Mouse (Mus musculus): ENCODE results near the gene Bcar3. TPM values are rescaled to one million over a fixed set of nuclear protein-coding genes. Genes with fewer than 3 reads are reported as not detected.
"Not testable (repeated sequence)": the region's sequence is repeated elsewhere in the genome, so short reads cannot be mapped to it uniquely, and the experiment has no call there.

The Bcar3 gene
- polyA plus RNA-seq, 1 experiment from 2014 or later: 16.2 TPM

DNA sequence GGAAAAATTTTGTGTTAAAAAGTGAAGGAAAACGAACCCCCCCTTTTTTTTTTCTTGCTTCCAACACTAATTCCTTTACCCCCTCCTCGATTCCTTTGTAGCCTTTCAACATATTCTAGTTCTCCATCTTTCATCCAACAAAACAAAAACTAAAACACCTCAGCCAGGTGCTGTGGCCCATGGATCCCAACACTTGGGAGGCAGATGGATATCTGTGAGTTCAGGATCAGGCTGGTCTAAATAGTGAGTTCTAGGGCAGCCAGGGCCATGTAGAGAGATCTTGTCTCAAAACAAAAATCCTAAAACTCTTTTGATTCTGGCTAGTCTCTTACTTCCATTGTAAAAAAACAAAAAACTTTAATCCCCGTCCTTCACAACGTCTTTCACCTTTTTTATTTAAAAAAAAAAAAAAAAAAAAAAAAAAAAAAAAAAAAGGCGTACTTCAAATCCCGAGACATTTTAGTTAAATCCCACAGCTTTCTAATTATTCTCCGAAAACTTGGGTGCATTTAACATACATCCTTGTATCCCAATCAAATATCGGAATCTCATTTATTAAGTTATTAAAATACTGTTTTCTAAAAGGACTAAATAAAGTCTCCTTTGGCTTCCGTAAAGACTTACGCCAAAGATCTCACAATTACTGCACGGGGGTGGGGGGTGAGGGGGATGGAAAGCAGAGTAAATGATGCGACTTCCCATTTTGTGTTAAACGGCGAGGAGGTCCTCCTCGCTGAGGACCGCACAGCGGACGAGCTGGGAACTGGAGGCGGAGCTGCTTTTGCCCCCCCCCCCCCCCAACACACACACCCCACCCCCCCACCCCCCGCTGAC is 20.3 kb upstream of the Bcar3 start:
- Histone ChIP-seq H3K4me3 (peak overlapping the region; percentile 99), H3K4me2 (peak overlapping the region; percentile 48), H3K27ac (no peak overlapping the region; the same call in 1 of the 2 replicates), H3K9me3 (no peaks in the 10 kb centered on the region), H3K9ac (peak overlapping the region; percentile 40), H3K4me1 (peaks cover 35% of the 10 kb centered on the region), H3K27me3 (no peaks in the 10 kb centered on the region), H3K36me3 (peaks cover 35% of the 10 kb centered on the region)
- no peak for ATAC-seq (ENCODE audit: borderline replicate concordance, extremely low read depth, low FRiP score, low TSS enrichment)
- WGBS: 9% methylated on average over 20 of the region's 20 CpGs

DNA sequence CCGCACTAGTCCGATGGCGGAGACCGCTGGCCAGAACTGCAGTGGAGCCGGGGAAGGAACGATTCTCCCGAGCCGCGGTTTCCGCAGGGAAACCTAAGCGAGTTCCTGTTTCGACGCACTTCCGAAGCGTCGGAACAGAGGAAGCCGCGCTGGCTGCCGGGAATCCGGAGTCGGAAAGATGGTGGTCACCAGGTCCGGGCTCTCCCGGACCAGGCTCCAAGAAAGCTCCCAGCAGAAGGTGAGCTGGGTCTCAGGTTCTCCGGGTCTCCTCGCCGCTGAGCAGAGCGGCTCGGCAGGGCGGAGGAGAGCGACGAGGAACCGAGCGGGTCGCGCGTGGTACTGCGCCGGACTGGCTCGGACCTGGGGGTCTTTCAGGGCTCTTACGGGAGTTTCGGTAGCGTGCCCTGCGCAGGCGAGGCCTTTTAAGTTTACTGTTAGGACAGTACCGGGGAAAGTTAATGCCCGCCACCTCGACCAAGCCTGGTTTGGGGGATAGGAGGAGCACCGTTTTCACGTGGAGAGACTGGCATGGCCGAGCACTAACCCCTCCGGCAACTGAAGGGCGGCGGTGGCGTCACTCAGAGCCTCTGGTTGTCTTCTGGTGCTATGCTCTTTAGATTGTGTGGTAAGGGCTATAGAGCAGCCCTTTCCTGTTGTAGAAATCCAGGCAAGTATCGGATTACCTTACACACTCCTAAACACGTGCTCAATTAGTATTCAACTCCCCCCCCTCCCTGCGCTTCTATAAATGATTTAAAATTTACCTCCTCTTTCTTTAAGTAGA is 19.5 kb upstream of the Bcar3 start, which contains the start of gene Dnttip2:
TSS of gene Dnttip2 (plus strand) at position 148 of the 784 bp plus-strand sequence.
- H3K4me1 ChIP-seq: peaks cover 35% of the 10 kb centered on the region
- under 1% methylated on average over 57 of the region's 57 CpGs for WGBS
- H3K27me3 ChIP-seq: no peaks in the 10 kb centered on the region
- peak; percentile 95 for ATAC-seq (ENCODE audit: borderline replicate concordance, extremely low read depth, low FRiP score, low TSS enrichment)
- peak within 1 kb of the TSS; percentile 92 for H3K9ac ChIP-seq
- H3K36me3 ChIP-seq: peaks cover 43% of the 10 kb centered on the region
- peak within 1 kb of the TSS; percentile 76 for H3K27ac ChIP-seq
- no peaks in the 10 kb centered on the region for H3K9me3 ChIP-seq
- peak within 1 kb of the TSS; percentile 64 for H3K4me2 ChIP-seq
- H3K4me3 ChIP-seq: peak within 1 kb of the TSS; percentile 99

DNA sequence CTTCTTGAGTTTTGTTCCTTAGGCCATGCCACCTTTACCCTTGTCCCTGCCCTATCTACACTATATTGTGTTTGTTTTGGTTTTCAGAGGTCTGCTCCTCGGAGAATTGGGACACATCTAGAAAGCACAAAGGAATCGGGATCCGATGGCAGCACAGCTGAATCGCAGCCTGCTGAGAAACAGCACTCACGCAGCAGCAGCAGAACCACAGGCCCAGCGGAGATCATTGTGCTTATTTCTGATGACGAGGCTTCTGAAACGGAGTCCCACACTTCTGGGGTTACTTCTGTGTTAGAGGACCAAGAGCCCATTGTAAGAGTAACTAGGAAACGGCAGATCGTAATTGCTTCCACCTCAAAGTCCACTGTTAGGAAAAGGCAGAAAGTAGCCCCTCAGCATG is 18.8 kb upstream of the Bcar3 start:
- no peak for ATAC-seq (ENCODE audit: borderline replicate concordance, extremely low read depth, low FRiP score, low TSS enrichment)
- no peaks in the 10 kb centered on the region for H3K27me3 ChIP-seq
- peak overlapping the region; percentile 99 for H3K4me3 ChIP-seq
- H3K9me3 ChIP-seq: no peaks in the 10 kb centered on the region
- peak overlapping the region; percentile 92 for H3K9ac ChIP-seq
- H3K4me2 ChIP-seq: peak overlapping the region; percentile 64
- 70% methylated on average over 10 of the region's 10 CpGs for whole genome bisulfite sequencing
- peaks cover 49% of the 10 kb centered on the region for H3K36me3 ChIP-seq
- H3K4me1 ChIP-seq: peaks cover 35% of the 10 kb centered on the region
- H3K27ac ChIP-seq: no peak overlapping the region

DNA sequence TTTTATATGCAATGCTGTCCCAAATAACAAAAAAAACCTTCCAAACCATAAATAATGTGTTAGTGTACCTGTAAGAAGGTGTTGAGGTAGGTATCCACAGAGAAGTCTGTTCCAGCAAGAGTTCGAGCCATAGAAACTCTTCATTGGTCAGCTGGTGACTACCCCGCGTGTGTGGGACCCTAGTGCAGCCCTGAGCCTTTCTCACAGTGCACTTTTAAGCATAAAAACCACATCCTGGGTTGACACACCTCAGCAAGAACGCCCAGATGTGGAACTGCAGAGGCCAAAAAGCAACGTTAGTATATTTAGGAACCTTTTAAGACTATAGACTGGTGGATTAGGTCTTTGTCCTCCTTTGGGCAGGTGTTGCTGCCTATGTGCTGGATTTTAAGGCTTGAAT is 6.7 kb upstream of the Bcar3 start:
- H3K4me1 ChIP-seq: peaks cover 5% of the 10 kb centered on the region
- H3K4me2 ChIP-seq: no peak overlapping the region
- no peak overlapping the region for H3K4me3 ChIP-seq
- H3K9me3 ChIP-seq: no peaks in the 10 kb centered on the region
- H3K9ac ChIP-seq: no peak overlapping the region
- no peaks in the 10 kb centered on the region for H3K27me3 ChIP-seq
- H3K27ac ChIP-seq: no peak overlapping the region
- no peak for ATAC-seq (ENCODE audit: borderline replicate concordance, extremely low read depth, low FRiP score, low TSS enrichment)
- H3K36me3 ChIP-seq: peaks cover 32% of the 10 kb centered on the region
- WGBS: 64% methylated on average over 5 of the region's 5 CpGs

DNA sequence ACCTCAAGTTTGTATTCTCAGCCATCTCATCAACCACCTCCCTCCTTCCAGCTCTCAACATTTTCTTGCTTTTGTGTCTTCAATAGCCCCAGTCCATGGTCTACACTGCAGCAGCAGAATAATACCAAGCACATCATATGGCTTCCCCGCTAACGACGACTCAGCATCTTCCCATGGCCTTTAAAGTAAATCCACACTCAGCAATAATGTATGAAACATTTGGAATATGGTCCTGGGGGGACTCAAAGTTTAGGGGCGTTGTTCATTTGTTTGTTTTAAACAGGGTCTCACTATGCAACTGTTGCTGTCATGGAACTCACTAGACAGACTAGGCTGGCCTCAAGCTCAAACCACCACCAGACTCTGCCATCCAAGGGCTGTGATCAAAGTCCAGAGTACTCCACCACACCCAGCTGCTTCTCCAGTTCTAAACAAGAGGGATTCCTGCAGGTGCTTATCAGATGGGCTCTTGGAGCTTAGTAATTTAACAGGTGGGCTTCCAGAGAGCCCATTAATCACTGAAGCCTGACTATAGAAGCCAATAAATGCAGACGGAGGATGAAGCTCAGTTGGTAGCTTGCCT is 5.2 kb upstream of the Bcar3 start:
- Histone ChIP-seq H3K4me2 (no peak overlapping the region), H3K27ac (no peak overlapping the region), H3K36me3 (peaks cover 18% of the 10 kb centered on the region), H3K27me3 (no peaks in the 10 kb centered on the region), H3K9me3 (no peaks in the 10 kb centered on the region), H3K4me3 (no peak overlapping the region), H3K4me1 (peaks cover 9% of the 10 kb centered on the region), H3K9ac (no peak overlapping the region)
- 76% methylated on average over 5 of the region's 5 CpGs for WGBS
- ATAC-seq (ENCODE audit: borderline replicate concordance, extremely low read depth, low FRiP score, low TSS enrichment): no peak

DNA sequence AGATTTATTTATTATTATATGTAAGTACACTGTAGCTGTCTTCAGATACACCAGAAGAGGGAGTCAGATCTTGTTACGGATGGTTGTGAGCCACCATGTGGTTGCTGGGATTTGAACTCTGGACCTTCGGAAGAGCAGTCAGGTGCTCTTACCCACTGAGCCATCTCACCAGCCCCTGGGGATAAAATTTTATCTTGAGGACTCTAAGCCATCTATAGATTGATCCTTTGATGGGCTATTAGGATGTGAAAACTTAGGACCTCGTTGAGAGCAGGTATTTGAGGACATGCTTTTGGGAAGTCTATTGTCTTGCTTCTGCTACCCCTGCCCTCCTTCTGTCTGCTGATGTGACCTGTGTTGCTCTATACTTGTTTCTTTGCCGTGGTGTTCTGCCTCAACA is 4.6 kb upstream of the Bcar3 start:
- not testable (repeated sequence) for ATAC-seq (ENCODE audit: borderline replicate concordance, extremely low read depth, low FRiP score, low TSS enrichment); H3K4me3 ChIP-seq; H3K27ac ChIP-seq; H3K27me3 ChIP-seq; H3K9me3 ChIP-seq; H3K4me2 ChIP-seq; H3K9ac ChIP-seq
- Histone ChIP-seq H3K36me3 (peaks cover 12% of the 10 kb centered on the region), H3K4me1 (peaks cover 11% of the 10 kb centered on the region)
- 69% methylated on average over 4 of the region's 4 CpGs for WGBS

DNA sequence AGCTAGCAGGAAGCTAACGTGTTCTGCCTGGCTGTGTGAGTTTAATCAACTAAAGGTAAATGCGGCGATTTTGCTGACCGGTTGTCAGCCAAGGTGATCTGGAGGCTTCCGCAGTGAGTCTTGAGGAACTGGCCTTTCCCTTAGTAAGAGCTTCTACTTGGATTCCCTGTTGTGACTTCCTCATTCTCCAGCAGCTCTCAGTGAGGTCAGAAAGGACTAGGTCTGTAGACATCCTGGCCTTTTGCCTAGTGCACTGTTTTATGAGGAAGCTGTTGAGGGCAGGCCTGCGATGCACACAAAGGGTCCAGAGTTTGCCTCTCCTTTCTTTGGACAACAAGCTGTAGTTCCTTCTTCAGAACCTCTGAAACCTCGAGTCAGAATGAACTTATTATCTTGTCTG is 3.2 kb upstream of the Bcar3 start:
- peak overlapping the region; percentile 96; the same call in 1 of the 2 replicates for H3K27ac ChIP-seq
- no peak for ATAC-seq (ENCODE audit: borderline replicate concordance, extremely low read depth, low FRiP score, low TSS enrichment)

DNA sequence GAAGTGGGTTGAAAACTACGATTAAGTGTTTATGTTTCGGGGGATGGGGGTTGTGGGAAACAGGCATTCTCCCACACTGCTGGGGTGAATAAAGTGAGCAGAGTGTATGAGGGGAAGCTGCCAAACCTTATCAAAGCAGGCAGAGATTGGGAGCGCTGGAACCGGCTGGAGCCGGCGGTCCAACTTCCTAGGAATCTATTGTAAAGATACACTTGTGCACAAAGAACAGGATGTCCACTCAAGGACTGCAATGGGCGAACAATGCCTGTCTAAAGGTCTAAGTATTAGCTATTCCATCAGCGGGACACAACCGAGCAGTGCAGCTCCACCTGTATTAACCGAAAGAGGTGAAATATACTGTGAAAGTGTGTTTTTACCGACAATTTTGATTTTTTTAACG is 2.1 kb upstream of the Bcar3 start:
- H3K4me3 ChIP-seq: peak overlapping the region; percentile 97; the same call in 1 of the 2 replicates
- H3K9me3 ChIP-seq: no peaks in the 10 kb centered on the region
- ATAC-seq (ENCODE audit: borderline replicate concordance, extremely low read depth, low FRiP score, low TSS enrichment): no peak
- H3K27ac ChIP-seq: peak overlapping the region; percentile 96
- no peak overlapping the region; the same call in 1 of the 2 replicates for H3K9ac ChIP-seq
- H3K36me3 ChIP-seq: no peaks in the 10 kb centered on the region
- 31% methylated on average over 12 of the region's 12 CpGs for WGBS
- H3K4me1 ChIP-seq: peaks cover 15% of the 10 kb centered on the region
- H3K4me2 ChIP-seq: peak overlapping the region; percentile 90
- no peaks in the 10 kb centered on the region for H3K27me3 ChIP-seq

More for the DNA sequence above, 3.2 kb upstream of the Bcar3 start:
- no peaks in the 10 kb centered on the region for H3K27me3 ChIP-seq
- no peak overlapping the region for H3K9ac ChIP-seq
- peaks cover 2% of the 10 kb centered on the region for H3K36me3 ChIP-seq
- no peak overlapping the region for H3K4me2 ChIP-seq
- H3K4me3 ChIP-seq: no peak overlapping the region
- peaks cover 15% of the 10 kb centered on the region for H3K4me1 ChIP-seq
- no peaks in the 10 kb centered on the region for H3K9me3 ChIP-seq
- 73% methylated on average over 7 of the region's 7 CpGs for WGBS

DNA sequence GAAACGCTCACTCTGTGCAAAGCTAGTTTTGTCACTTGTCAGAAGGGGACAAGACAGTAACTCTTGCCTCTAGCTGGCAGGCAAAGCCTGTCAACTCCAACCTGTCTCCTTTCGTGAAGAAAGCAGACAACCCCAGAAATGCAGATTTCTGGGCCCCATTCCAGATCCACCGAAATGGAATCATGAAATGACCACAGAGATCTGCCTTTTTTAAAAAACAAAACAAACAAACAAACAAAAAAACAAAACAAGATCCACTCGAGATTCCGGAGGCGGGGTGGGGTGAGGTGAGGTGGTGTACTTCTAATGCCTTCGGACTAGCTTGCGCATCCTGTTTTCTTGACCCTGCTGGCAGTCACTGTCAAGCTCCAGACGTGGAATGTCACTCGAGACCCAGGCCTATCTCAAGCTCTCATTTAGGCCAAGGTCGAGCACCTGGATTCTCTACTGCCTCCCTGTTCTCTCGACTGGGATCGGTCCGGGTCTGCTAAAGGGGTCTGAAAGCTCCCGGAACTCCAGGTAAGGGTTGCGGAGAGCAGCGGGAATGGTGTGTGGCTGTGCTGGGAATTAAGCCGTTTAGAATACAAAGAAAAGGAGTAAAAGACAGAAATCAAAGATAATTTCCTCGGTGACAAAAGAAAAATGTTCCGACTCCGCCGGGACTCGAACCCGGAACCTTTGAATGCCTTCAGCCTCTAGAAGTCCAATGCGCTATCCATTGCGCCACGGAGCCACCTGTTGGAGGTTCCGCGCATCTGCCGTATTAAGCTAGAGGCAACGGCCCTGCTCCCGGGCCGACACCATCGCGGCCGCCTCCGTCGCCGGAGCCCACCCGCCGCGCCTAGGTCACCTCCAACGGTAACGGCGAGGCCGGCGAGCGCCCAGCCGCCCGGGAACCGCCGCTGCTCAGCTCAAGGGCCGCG is 1.4 kb upstream of the Bcar3 start:
- ATAC-seq (ENCODE audit: borderline replicate concordance, extremely low read depth, low FRiP score, low TSS enrichment): peak; percentile 83

DNA sequence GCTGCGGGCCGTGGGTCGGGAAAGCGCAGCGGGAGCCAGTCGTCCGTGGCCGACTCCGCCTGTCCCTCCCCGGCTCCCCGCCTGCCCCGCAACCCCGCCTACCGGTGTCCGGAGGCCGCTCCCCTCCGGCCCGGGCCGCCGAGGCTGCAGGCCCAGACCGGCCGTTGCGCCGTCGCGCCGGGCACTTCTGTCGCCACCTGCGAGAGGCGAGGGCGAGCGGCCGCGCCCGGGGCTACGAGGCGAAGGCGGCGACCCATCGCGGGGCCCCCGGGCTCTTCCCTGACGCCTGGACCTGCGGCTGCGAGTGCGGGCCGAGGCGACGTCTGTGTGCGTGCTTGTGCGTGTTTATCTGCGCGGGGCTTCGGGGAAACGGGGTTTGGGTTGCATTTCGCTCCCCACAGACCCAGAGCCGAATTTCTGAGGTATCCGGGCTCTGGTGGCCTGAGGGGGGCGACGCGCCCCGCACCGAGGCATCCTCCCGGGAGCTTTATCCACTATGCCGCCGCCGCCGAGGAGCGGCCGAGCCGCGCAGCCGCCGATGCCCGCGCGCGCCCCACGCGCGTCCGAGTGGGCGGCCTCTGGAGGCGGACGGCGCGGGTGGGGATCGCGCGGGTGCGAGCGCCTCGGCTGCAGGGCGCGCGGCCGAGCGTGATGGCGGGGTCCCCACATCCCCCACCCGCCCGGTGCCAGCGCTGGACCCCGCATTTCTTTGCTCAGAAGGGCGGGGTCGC is 548 bp upstream of the Bcar3 start:
- WGBS: under 1% methylated on average over 100 of the region's 105 CpGs
- H3K4me2 ChIP-seq: peak overlapping the region; percentile 90
- H3K4me1 ChIP-seq: peaks cover 15% of the 10 kb centered on the region
- ATAC-seq (ENCODE audit: borderline replicate concordance, extremely low read depth, low FRiP score, low TSS enrichment): peak; percentile 91
- H3K9me3 ChIP-seq: no peaks in the 10 kb centered on the region
- peak overlapping the region; percentile 96 for H3K27ac ChIP-seq
- H3K27me3 ChIP-seq: no peaks in the 10 kb centered on the region
- peak overlapping the region; percentile 85 for H3K9ac ChIP-seq
- no peaks in the 10 kb centered on the region for H3K36me3 ChIP-seq
- peak overlapping the region; percentile 97 for H3K4me3 ChIP-seq

More for the DNA sequence above, 1.4 kb upstream of the Bcar3 start:
- Histone ChIP-seq H3K9me3 (no peaks in the 10 kb centered on the region), H3K27ac (peak overlapping the region; percentile 96), H3K27me3 (no peaks in the 10 kb centered on the region), H3K4me1 (peaks cover 15% of the 10 kb centered on the region), H3K4me2 (peak overlapping the region; percentile 90), H3K4me3 (peak overlapping the region; percentile 97), H3K36me3 (no peaks in the 10 kb centered on the region), H3K9ac (peak overlapping the region; percentile 85)
- WGBS: 4% methylated on average over 52 of the region's 54 CpGs

Data from lung, embryonic 15.5 days (tissue).